Mouse (Mus musculus) small intestine, adult 2 months (tissue): ENCODE measurements around the gene Crtc3. TPM values are rescaled to one million over a fixed set of nuclear protein-coding genes. Genes with fewer than 3 reads are reported as not detected.

ENCODE experiments used
- H3K27ac ChIP-seq: fragments of 200-500 bp; 2 replicates; pipeline ENCODE4 v1.5.1; 2012; ENCODE audit warnings: low read depth, low read length, control low read depth, inconsistent platforms; ENCODE audit not compliant: insufficient read depth
- H3K27me3 ChIP-seq: fragments of 200-500 bp; 2 replicates; pipeline ENCODE4 v1.6.1; 2012; ENCODE audit warnings: mild to moderate bottlenecking, moderate library complexity, low read length, inconsistent platforms; ENCODE audit not compliant: control insufficient read depth, insufficient read depth
- H3K36me3 ChIP-seq: fragments of 200-500 bp; 2 replicates; pipeline ENCODE4 v1.6.1; 2012; ENCODE audit warnings: mild to moderate bottlenecking, low read length, control low read depth, inconsistent platforms; ENCODE audit not compliant: control insufficient read depth, insufficient read depth
- H3K4me1 ChIP-seq: fragments of 200-500 bp; 2 replicates; pipeline ENCODE4 v1.6.1; 2012; ENCODE audit warnings: low read length, inconsistent platforms, mixed read lengths; ENCODE audit not compliant: control insufficient read depth, insufficient read depth, insufficient read length
- H3K4me3 ChIP-seq: fragments of 200-500 bp; 2 replicates; pipeline ENCODE4 v1.5.1; 2012; ENCODE audit warnings: low read depth, mild to moderate bottlenecking, control low read depth, inconsistent platforms, low read length, moderate library complexity
- CTCF ChIP-seq: fragments of 200-500 bp; IDR thresholded peaks from 2 replicates; pipeline ENCODE4 v1.5.1; 2012; ENCODE audit warnings: low read depth, mild to moderate bottlenecking, control low read depth, inconsistent platforms, low read length, moderate library complexity, mixed read lengths; ENCODE audit not compliant: insufficient replicate concordance, insufficient read length; ENCODE audit errors: extremely low read depth
- POLR2A ChIP-seq: fragments of 200-500 bp; IDR thresholded peaks from 2 replicates; pipeline ENCODE4 v1.6.1; 2012; ENCODE audit warnings: low read depth, mild to moderate bottlenecking, control low read depth, inconsistent platforms, low read length, moderate library complexity
- WGBS: fragments of 180-500 bp; shearing (Covaris S2); methylation state at CpG from one replicate; pipeline ENCODE4 v1.1.7; 2018; 5-methylcytosine and 5-hydroxymethylcytosine counted together
- polyA plus RNA-seq: library from polyadenylated mRNA; depleted of rRNA; stranded (reverse); fragments of >200 nt; gene quantifications from 2 replicates; pipeline ENCODE4 v1.2.3, GENCODE M21; 2012

Gene Crtc3
- polyA plus RNA-seq, 1 experiment, result 15.7 TPM

GRCm38 (mm10) chr7:80586161-80586560 is 102.5 kb downstream of the Crtc3 start:
- Histone ChIP-seq H3K4me3 (no peak overlapping the region), H3K27ac (no peak overlapping the region), H3K36me3 (peaks cover 17% of the 10 kb centered on the region), H3K27me3 (no peaks in the 10 kb centered on the region), H3K4me1 (peaks cover 6% of the 10 kb centered on the region; the same call in 1 of the 2 replicates)
- no peak for TF ChIP-seq CTCF
- TF ChIP-seq POLR2A, result no peak
- WGBS, result 48% methylated on average over 4 of the region's 4 CpGs

DNA sequence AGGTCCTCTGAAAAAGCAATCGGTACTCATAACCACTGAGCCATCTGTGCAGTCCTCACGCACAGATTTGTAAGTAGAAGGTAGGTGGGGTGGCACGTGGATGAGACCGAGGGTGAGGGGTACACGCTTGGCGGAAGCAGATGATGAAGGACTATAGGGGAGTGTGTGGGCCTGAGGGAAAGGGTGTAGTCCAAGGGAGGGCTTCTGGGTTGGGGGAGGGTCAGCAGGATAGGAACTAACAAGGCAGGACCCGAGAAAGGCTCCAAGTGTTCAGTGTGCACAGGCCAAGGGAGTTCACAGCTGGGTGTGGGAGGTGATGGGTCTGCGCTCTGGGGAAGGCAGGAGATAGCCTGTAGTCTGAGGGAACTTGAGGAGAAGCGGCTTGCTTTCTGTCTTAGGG is 103.3 kb downstream of the Crtc3 start:
- Histone ChIP-seq H3K27ac (no peak overlapping the region), H3K4me1 (peaks cover 6% of the 10 kb centered on the region; the same call in 1 of the 2 replicates), H3K4me3 (no peak overlapping the region), H3K27me3 (no peaks in the 10 kb centered on the region), H3K36me3 (peaks cover 11% of the 10 kb centered on the region; the same call in 1 of the 2 replicates)
- TF ChIP-seq POLR2A, result no peak
- TF ChIP-seq CTCF, result no peak
- 83% methylated on average over 9 of the region's 9 CpGs for WGBS

DNA sequence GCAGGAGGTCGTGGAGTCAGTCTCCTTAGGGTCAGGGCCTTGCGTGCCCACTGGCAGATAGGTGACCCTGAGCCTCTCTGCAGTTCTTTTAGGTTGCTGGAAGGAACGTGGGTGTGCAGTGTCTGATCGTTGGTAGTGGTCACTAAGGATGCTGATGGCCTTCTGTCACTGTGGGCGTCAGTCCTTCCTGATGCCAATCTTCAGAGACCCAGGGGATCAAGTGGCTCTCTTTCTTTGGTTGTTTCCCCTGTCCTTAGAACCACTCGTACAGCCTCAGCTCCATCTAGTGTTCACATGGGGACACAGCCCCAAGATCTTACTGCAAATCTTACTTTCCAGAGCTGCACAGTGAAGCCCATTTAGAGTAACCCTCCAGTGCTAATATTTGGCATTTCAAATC is 104.7 kb downstream of the Crtc3 start:
- 41% methylated on average over 6 of the region's 6 CpGs for WGBS
- H3K36me3 ChIP-seq, result no peaks in the 10 kb centered on the region; the same call in 1 of the 2 replicates
- H3K4me3 ChIP-seq, result no peak overlapping the region
- no peaks in the 10 kb centered on the region for H3K27me3 ChIP-seq
- no peak overlapping the region for H3K27ac ChIP-seq
- peaks cover 6% of the 10 kb centered on the region; the same call in 1 of the 2 replicates for H3K4me1 ChIP-seq
- TF ChIP-seq CTCF (peak; percentile 33; the same call in 1 of the 2 replicates), POLR2A (no peak)

- Histone ChIP-seq H3K36me3 (no peaks in the 10 kb centered on the region; the same call in 1 of the 2 replicates), H3K4me3 (peak overlapping the region; percentile 51), H3K27me3 (no peaks in the 10 kb centered on the region), H3K4me1 (peaks cover 6% of the 10 kb centered on the region; the same call in 1 of the 2 replicates), H3K27ac (peak overlapping the region; percentile 56; the same call in 1 of the 2 replicates)
- TF ChIP-seq POLR2A (peak; percentile 4; the same call in 1 of the 2 replicates), CTCF (no peak)
- WGBS, result 18% methylated on average over 20 of the region's 20 CpGs
These were observed 105.7 kb downstream of the Crtc3 start for GRCm38 (mm10) chr7:80582821-80583451.

DNA sequence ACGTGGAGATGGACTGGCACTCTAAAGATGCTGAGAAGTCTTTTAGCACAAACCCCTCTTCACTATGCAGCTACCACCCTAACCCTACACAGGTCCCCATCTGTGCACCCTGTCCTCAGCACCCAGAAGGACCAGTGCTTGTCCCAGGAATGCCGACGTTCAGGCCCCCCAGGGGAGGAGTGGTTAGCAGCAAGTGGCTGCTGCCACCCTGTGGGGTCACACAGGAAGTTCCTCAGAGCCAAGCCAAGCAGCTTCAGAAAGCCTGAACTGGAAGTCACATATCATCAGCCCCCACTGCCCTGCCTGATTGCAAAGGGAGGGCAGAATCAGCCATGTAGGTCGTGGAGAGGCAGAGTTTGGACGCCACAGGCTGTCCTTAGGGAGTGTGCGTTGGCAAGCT is 108.3 kb downstream of the Crtc3 start:
- 30% methylated on average over 6 of the region's 6 CpGs for WGBS
- peaks cover 4% of the 10 kb centered on the region; the same call in 1 of the 2 replicates for H3K4me1 ChIP-seq
- TF ChIP-seq CTCF (peak; percentile 44; the same call in 1 of the 2 replicates), POLR2A (no peak)
- H3K27ac ChIP-seq, result no peak overlapping the region
- H3K4me3 ChIP-seq, result no peak overlapping the region
- H3K27me3 ChIP-seq, result no peaks in the 10 kb centered on the region
- H3K36me3 ChIP-seq, result no peaks in the 10 kb centered on the region

DNA sequence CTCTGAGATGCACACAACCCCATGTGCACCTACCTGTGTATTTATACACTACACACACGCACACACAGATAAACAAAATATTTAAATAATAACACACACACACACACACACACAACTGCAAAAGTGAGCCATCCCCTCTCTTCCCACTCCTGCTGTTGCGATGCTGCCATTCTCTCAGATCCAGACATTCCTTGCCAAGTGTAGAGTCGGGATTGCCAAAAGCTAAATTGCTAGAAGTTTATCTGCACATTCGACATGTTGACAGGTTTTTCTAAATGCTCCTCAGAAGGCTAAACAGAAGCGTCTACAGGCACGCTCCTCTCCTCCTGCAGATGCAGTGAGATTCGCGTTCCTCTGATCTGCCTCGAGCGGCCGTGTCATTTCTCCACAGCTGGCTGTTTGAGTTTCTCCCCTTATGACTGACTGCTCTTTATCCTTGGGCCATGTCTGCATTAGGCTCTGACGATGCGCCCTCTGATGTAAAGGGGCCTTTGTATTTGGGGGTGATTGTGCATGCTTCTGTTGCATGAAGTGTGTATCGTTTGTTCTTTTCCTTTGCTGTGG is 111.2 kb downstream of the Crtc3 start:
- H3K36me3 ChIP-seq, result no peaks in the 10 kb centered on the region
- TF ChIP-seq POLR2A (no peak), CTCF (no peak)
- no peak overlapping the region for H3K27ac ChIP-seq
- no peaks in the 10 kb centered on the region; the same call in 1 of the 2 replicates for H3K4me1 ChIP-seq
- no peak overlapping the region for H3K4me3 ChIP-seq
- no peaks in the 10 kb centered on the region for H3K27me3 ChIP-seq
- WGBS, result 77% methylated on average over 14 of the region's 14 CpGs

- no peak for TF ChIP-seq CTCF
- no peak for TF ChIP-seq POLR2A
- no peaks in the 10 kb centered on the region for H3K27me3 ChIP-seq
- H3K36me3 ChIP-seq, result no peaks in the 10 kb centered on the region
- 69% methylated on average over 3 of the region's 3 CpGs for WGBS
- no peak overlapping the region for H3K27ac ChIP-seq
- no peak overlapping the region for H3K4me3 ChIP-seq
- H3K4me1 ChIP-seq, result no peaks in the 10 kb centered on the region; the same call in 1 of the 2 replicates
These were observed 112.1 kb downstream of the Crtc3 start for GRCm38 (mm10) chr7:80576626-80577025.
